Mouse (Mus musculus): ENCODE measurements around the gene Ceacam16. TPM values are rescaled to one million over a fixed set of nuclear protein-coding genes. Genes with fewer than 3 reads are reported as not detected.

Ceacam16 gene
- polyA plus RNA-seq, 1 experiment from 2014 or later = not detected

DNA sequence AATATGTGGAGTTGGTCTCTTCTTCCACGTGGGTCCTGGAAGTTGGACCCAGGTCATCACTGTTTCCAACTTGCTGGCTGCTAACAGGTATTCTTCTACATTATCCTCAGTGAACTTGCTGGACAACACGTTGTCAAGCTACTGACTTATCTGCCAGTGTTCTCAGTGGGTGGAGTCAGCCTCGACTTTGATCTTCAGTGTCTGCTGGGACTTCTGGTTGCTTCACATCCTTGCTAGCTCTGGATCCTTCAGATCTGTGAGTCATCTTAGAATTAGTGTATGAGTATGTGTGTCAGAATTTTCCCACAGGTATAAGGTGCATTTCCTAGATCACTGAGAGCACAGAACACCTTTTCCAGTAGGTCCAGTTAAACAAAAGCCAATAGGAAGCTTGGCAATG is 24.3 kb downstream of the Ceacam16 start:
- 70% methylated on average over 3 of the region's 3 CpGs for WGBS
- Histone ChIP-seq H3K27me3 (ENCODE audit: control insufficient read depth, insufficient read depth, low read length) (no peaks in the 10 kb centered on the region), H3K9ac (replicated peaks; ENCODE audit: low read length) (no peak overlapping the region), H3K4me2 (ENCODE audit: low read length) (no peak overlapping the region), H3K9me3 (ENCODE audit: control insufficient read depth, low read length) (no peaks in the 10 kb centered on the region), H3K4me3 (replicated peaks; ENCODE audit: low read depth, low read length) (no peak overlapping the region), H3K27ac (replicated peaks; ENCODE audit: low read depth, low read length) (no peak overlapping the region), H3K4me1 (ENCODE audit: control insufficient read depth, insufficient read depth, low read length) (no peaks in the 10 kb centered on the region), H3K36me3 (ENCODE audit: control insufficient read depth, insufficient read depth, low read length) (no peaks in the 10 kb centered on the region)
- no peak for ATAC-seq (ENCODE audit: low FRiP score, low TSS enrichment)
- DNase-seq = no peak

DNA sequence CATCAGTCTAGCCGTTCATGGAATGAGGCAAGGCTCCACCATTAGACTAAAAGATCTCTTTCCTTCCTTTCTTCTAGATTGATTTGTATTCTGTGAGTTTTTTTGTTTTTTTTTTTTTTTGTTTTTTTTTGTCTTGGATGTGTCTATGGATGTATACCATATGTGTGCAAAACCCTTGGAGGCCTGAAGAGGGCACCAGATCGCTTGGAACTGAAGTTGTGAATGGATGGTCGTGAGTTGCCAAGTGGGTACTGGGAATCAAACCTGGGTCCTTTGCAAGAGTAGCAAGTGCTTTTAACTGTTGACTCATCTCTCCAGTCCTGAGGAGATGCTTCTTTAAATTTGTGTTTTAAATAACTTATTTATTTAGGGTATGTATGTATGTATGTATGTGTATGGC is 27.0 kb downstream of the Ceacam16 start:
- no peak overlapping the region for H3K27ac ChIP-seq (replicated peaks; ENCODE audit: low read depth, low read length)
- no peak overlapping the region for H3K4me2 ChIP-seq (ENCODE audit: low read length)
- WGBS = 59% methylated on average over 3 of the region's 3 CpGs
- H3K9ac ChIP-seq (replicated peaks; ENCODE audit: low read length) = no peak overlapping the region
- DNase-seq (no peak), ATAC-seq (ENCODE audit: low FRiP score, low TSS enrichment) (no peak)
- H3K36me3 ChIP-seq (ENCODE audit: control insufficient read depth, insufficient read depth, low read length) = no peaks in the 10 kb centered on the region
- no peaks in the 10 kb centered on the region for H3K4me1 ChIP-seq (ENCODE audit: control insufficient read depth, insufficient read depth, low read length)
- H3K27me3 ChIP-seq (ENCODE audit: control insufficient read depth, insufficient read depth, low read length) = no peaks in the 10 kb centered on the region
- no peak overlapping the region for H3K4me3 ChIP-seq (replicated peaks; ENCODE audit: low read depth, low read length)
- H3K9me3 ChIP-seq (ENCODE audit: control insufficient read depth, low read length) = 0 out of 2 replicates have a peak, but pooled peaks cover 3% of the 10 kb centered on the region

DNA sequence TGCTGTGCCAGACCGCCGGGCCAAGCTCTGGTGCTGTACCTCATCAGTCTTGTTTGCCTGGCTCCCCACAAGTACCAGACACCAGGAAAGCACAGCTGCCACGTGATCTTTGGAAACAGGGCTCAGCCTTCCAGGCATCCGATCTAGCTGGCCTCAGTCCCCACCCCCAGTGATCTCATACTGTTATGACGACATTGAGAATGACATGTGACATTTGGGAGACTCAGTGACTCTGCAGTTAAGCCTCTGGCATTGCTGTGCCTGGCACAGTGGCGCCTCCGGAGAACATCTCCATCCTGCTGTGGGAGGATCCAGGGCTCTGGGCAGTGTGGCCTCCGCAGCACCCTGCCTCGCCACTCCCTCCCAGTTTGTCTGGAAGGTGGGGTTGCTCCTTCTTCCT is 29.3 kb downstream of the Ceacam16 start:
- no peaks in the 10 kb centered on the region for H3K27me3 ChIP-seq (ENCODE audit: control insufficient read depth, insufficient read depth, low read length)
- no peaks in the 10 kb centered on the region for H3K36me3 ChIP-seq (ENCODE audit: control insufficient read depth, insufficient read depth, low read length)
- no peak for DNase-seq
- H3K27ac ChIP-seq (replicated peaks; ENCODE audit: low read depth, low read length) = no peak overlapping the region
- no peak overlapping the region for H3K4me3 ChIP-seq (replicated peaks; ENCODE audit: low read depth, low read length)
- H3K4me2 ChIP-seq (ENCODE audit: low read length) = no peak overlapping the region
- H3K9ac ChIP-seq (replicated peaks; ENCODE audit: low read length) = no peak overlapping the region
- H3K9me3 ChIP-seq (ENCODE audit: control insufficient read depth, low read length) = 0 out of 2 replicates have a peak, but pooled peaks cover 3% of the 10 kb centered on the region
- 54% methylated on average over 9 of the region's 9 CpGs for WGBS
- no peak for ATAC-seq (ENCODE audit: low FRiP score, low TSS enrichment)
- no peaks in the 10 kb centered on the region for H3K4me1 ChIP-seq (ENCODE audit: control insufficient read depth, insufficient read depth, low read length)

DNA sequence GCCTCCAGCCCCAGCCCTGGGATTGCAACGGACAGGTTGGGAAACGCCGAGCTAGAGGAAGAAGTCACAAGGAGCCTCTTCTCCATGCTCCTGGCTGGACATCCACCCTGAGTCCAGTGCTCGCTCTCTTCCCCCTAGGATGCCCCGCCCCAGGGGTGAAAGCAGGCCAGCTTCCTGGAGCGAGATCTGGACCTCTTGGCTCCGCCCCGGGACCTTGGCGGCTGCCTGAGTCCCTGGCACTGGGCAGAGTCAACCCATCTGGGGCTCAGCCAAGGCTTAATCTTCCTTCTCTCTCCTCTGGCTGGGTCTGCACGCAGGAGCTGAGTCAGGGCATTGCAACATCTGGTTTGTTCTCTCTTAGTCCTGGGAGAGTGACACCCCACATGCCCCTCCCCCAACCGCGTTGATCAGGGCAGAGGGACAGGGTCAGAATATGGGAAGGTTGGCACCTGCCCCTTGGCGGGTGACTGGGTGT is 30.4 kb downstream of the Ceacam16 start:
- no peaks in the 10 kb centered on the region for H3K36me3 ChIP-seq (ENCODE audit: control insufficient read depth, insufficient read depth, low read length)
- no peak overlapping the region for H3K27ac ChIP-seq (replicated peaks; ENCODE audit: low read depth, low read length)
- no peak overlapping the region for H3K9ac ChIP-seq (replicated peaks; ENCODE audit: low read length)
- 0 out of 2 replicates have a peak, but pooled peaks cover 3% of the 10 kb centered on the region for H3K9me3 ChIP-seq (ENCODE audit: control insufficient read depth, low read length)
- no peak for DNase-seq
- no peak for ATAC-seq (ENCODE audit: low FRiP score, low TSS enrichment)
- no peaks in the 10 kb centered on the region for H3K4me1 ChIP-seq (ENCODE audit: control insufficient read depth, insufficient read depth, low read length)
- no peaks in the 10 kb centered on the region for H3K27me3 ChIP-seq (ENCODE audit: control insufficient read depth, insufficient read depth, low read length)
- WGBS = 34% methylated on average over 13 of the region's 13 CpGs
- no peak overlapping the region for H3K4me3 ChIP-seq (replicated peaks; ENCODE audit: low read depth, low read length)
- no peak overlapping the region for H3K4me2 ChIP-seq (ENCODE audit: low read length)

DNA sequence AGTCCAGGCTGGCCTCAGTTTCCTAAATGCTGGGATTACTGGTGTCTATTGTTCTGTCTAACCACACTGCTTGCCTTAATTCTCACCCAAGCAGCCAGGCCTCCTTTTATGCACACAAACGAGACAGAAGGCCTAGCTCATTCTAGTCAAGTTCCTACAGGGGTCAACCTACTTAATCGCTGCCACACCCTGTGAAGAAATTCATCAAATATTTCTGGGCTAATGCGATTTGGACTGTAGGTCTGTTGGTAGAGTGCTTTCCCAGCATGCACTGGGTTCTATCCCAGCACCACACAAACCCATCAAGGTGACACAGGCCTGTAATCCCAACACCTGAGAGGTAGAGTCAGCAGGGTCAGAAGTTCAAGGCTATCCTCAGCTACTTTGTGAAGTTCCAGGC is 31.4 kb downstream of the Ceacam16 start:
- 81% methylated on average over 3 of the region's 3 CpGs for WGBS
- H3K4me2 ChIP-seq (ENCODE audit: low read length) = no peak overlapping the region
- ATAC-seq (ENCODE audit: low FRiP score, low TSS enrichment) = no peak
- no peak overlapping the region for H3K4me3 ChIP-seq (replicated peaks; ENCODE audit: low read depth, low read length)
- no peak for DNase-seq
- no peaks in the 10 kb centered on the region for H3K4me1 ChIP-seq (ENCODE audit: control insufficient read depth, insufficient read depth, low read length)
- H3K9ac ChIP-seq (replicated peaks; ENCODE audit: low read length) = no peak overlapping the region
- 0 out of 2 replicates have a peak, but pooled peaks cover 2% of the 10 kb centered on the region for H3K27me3 ChIP-seq (ENCODE audit: control insufficient read depth, insufficient read depth, low read length)
- 0 out of 2 replicates have a peak, but pooled peaks cover 3% of the 10 kb centered on the region for H3K9me3 ChIP-seq (ENCODE audit: control insufficient read depth, low read length)
- H3K27ac ChIP-seq (replicated peaks; ENCODE audit: low read depth, low read length) = no peak overlapping the region
- no peaks in the 10 kb centered on the region for H3K36me3 ChIP-seq (ENCODE audit: control insufficient read depth, insufficient read depth, low read length)

DNA sequence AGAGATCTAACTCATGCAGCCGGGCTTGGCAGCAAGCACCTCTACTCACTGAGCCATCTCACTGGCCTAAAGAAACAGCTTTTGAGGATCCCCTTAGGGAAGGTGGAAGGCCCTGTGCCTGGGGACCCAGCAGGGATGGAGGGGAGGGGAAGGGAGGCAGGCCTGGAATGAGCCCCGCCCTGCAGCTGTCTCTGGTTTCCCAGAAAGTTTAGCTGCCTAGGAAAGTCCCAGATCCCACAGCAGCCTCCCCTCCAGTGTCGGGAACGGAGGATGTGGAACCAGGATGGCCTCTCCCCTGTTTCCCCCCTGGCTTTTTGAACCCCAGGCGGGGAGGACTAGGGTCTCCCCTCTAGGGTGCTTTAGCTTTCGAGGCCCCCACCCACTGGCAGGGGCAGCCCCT is 34.3 kb downstream of the Ceacam16 start:
- H3K27ac ChIP-seq (replicated peaks; ENCODE audit: low read depth, low read length) = no peak overlapping the region
- H3K9me3 ChIP-seq (ENCODE audit: control insufficient read depth, low read length) = 0 out of 2 replicates have a peak, but pooled peaks cover 3% of the 10 kb centered on the region
- 42% methylated on average over 6 of the region's 6 CpGs for WGBS
- ATAC-seq (ENCODE audit: low FRiP score, low TSS enrichment) (no peak), DNase-seq (no peak)
- H3K4me3 ChIP-seq (replicated peaks; ENCODE audit: low read depth, low read length) = no peak overlapping the region
- H3K36me3 ChIP-seq (ENCODE audit: control insufficient read depth, insufficient read depth, low read length) = no peaks in the 10 kb centered on the region
- H3K4me2 ChIP-seq (ENCODE audit: low read length) = no peak overlapping the region
- H3K9ac ChIP-seq (replicated peaks; ENCODE audit: low read length) = no peak overlapping the region
- peaks cover 4% of the 10 kb centered on the region for H3K4me1 ChIP-seq (ENCODE audit: control insufficient read depth, insufficient read depth, low read length)
- peaks cover 32% of the 10 kb centered on the region for H3K27me3 ChIP-seq (ENCODE audit: control insufficient read depth, insufficient read depth, low read length)

DNA sequence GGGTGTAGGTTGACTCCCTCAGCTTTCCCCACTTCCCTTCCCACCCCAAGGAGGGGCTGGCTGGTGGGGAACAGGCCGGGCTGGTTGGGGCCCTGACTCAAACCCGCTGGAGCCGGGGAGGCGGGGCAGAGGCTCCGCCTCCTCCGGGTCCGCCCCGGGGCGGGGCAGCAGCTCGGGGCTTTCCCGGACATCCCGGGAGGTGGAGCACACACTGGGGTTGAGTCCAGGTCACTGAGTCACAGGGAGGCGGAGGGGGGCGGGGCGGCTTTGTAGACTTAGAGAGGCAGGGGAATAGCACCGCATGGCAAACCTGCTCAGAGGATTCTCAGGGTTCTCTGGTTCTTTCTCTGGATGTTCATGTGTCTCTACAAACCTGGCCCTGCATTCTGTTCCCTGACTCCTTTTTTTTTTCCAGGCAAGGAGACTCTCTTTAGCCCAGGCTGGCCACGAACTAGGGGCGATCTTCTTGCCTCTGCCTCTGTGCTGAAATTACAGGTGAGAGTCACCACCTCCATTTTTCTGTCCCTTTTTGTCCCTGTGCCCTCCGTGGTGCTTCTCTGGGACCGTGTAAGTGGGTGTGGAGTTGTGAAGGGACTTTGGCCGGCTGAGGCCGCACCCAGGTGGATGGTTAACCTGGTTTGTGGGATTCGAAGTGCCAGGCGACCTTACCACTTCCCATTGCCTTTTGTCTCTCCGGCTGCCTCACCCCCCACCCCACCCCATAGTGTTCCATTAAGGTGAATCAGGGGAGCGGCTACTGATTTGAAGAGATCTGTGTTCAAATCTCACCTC is 36.7 kb downstream of the Ceacam16 start:
- Histone ChIP-seq H3K4me3 (replicated peaks; ENCODE audit: low read depth, low read length) (no peak overlapping the region), H3K27ac (replicated peaks; ENCODE audit: low read depth, low read length) (no peak overlapping the region), H3K9ac (replicated peaks; ENCODE audit: low read length) (no peak overlapping the region), H3K4me2 (ENCODE audit: low read length) (peak overlapping the region; percentile 29), H3K9me3 (ENCODE audit: control insufficient read depth, low read length) (0 out of 2 replicates have a peak, but pooled peaks cover under 1% of the 10 kb centered on the region), H3K4me1 (ENCODE audit: control insufficient read depth, insufficient read depth, low read length) (peaks cover 4% of the 10 kb centered on the region), H3K36me3 (ENCODE audit: control insufficient read depth, insufficient read depth, low read length) (no peaks in the 10 kb centered on the region), H3K27me3 (ENCODE audit: control insufficient read depth, insufficient read depth, low read length) (peaks cover 40% of the 10 kb centered on the region)
- DNase-seq (peak; percentile 35), ATAC-seq (ENCODE audit: low FRiP score, low TSS enrichment) (0 out of 2 replicates have a peak, but pooled peaks have one; percentile 17)
- WGBS = 24% methylated on average over 26 of the region's 26 CpGs

DNA sequence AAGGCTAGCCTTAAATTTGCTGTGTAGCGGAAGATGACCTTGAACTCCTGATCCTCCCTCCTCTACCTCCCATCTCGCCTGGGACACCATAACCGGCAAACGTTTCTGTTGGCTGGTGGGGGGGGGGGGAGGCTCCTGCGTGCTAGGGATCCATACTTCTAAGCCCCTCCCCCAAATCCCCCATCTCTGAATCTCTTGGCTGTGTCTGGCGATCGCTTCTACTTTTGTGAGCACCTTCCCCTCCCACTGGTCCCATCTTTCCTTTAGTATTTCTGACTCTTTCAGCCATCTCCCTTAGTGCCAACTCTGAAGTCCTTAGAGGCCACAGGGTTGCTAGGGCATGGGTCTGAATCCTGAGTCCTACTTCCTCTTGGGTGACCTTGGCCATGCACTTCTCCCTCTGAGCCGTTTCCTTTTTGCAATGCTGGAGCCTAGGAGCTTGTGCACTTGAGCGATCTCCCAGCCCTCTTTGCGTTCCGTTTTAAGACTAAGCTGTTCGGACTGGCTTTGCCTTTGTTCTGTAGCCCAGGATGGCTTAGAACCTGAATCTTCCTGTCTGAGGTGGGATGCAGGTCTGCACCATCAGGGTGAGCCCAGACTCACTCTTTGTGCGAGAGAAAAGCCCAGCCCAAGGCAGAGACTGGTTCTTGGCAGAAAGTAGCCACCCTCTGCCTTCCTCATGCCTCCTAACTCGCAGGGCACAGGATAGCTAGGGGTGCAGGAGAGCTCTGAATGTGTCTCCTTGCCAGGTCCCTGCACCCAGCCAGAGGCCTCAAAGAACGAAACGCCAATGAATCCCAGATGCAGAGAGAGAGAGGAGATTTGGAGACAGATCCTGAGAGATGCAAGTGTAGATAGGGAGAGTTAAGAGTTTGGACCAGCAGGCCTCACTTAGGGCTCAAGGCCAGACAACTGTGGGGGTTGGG is 37.6 kb downstream of the Ceacam16 start:
- Histone ChIP-seq H3K9ac (replicated peaks; ENCODE audit: low read length) (no peak overlapping the region), H3K9me3 (ENCODE audit: control insufficient read depth, low read length) (no peaks in the 10 kb centered on the region), H3K4me1 (ENCODE audit: control insufficient read depth, insufficient read depth, low read length) (peaks cover 4% of the 10 kb centered on the region), H3K4me3 (replicated peaks; ENCODE audit: low read depth, low read length) (no peak overlapping the region), H3K27me3 (ENCODE audit: control insufficient read depth, insufficient read depth, low read length) (peaks cover 40% of the 10 kb centered on the region), H3K36me3 (ENCODE audit: control insufficient read depth, insufficient read depth, low read length) (no peaks in the 10 kb centered on the region), H3K4me2 (ENCODE audit: low read length) (peak overlapping the region; percentile 29), H3K27ac (replicated peaks; ENCODE audit: low read depth, low read length) (no peak overlapping the region)
- no peak for DNase-seq
- 25% methylated on average over 16 of the region's 16 CpGs for WGBS
- no peak for ATAC-seq (ENCODE audit: low FRiP score, low TSS enrichment)

All from midbrain, embryonic 14.5 days (tissue).